Mouse (Mus musculus): ENCODE measurements at regions not wholly inside any gene's neighbourhood (a gene's known extent, or its start where the extent isn't known, plus 50 kb on each side); places are given as distances from the start of the nearest gene placed in this dataset.
A peak's percentile ranks its signal among the peaks of the same experiment; 100 is the strongest.

DNA sequence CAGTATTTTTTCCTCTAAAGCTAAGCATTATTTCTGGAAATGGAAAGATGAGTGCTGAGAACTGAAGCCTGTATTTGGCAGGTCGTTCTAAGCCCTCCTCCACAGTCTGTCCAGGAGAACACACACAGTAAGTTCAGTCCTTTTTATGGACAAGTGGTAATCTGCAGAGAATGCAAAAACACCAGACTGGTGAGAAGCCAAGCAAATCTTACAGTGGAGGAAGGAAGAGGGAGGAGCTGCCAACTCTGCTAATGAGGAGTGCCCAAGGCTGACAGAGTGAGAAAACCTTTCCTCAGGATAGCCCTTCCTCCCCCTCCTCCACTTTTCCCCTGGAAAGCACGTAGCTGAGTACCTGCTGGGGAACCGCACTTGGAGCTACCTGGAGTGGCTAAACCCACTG lies 899.8 kb downstream of the 5730522E02Rik start:
- H3K4me3 ChIP-seq (replicated peaks; ENCODE audit: low read length), result no peak overlapping the region
- no peaks in the 10 kb centered on the region for H3K36me3 ChIP-seq (replicated peaks; ENCODE audit: control insufficient read depth, insufficient read depth)
- H3K9ac ChIP-seq, result no peak overlapping the region
- no peak overlapping the region for H3K4me2 ChIP-seq (replicated peaks)
- H3K27me3 ChIP-seq (ENCODE audit: control insufficient read depth, insufficient read depth, low read length), result no peaks in the 10 kb centered on the region
- H3K9me3 ChIP-seq (ENCODE audit: control insufficient read depth, low read length), result no peaks in the 10 kb centered on the region
- DNase-seq (ENCODE audit: low spot score) (no peak), ATAC-seq (ENCODE audit: low FRiP score) (no peak)
- WGBS, result 69% methylated on average over 3 of the region's 3 CpGs
- no peak overlapping the region for H3K27ac ChIP-seq
- H3K4me1 ChIP-seq (replicated peaks; ENCODE audit: control insufficient read depth, insufficient read depth, low read length), result peaks cover 12% of the 10 kb centered on the region

DNA sequence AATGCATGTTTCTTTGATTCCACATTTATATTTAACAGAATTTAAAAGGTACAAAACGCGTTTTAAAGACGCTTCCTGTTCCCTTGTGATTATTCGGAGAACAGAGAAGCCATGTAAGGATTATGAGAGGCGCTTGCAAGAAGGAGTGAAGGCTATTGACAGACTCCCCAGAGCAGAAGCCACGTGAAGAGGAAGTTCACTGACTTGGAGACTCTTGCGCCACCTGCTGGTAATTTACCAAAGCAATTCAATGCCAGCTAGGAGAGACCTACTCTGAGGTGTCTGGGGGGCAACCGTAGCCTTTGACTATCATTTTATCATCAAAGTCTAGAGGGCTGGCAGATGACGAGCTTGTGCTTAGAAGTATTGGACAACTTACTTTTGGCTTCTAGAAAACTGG lies 909.4 kb downstream of the 5730522E02Rik start:
- no peaks in the 10 kb centered on the region for H3K36me3 ChIP-seq (replicated peaks; ENCODE audit: control insufficient read depth, insufficient read depth)
- WGBS, result 27% methylated on average over 9 of the region's 9 CpGs
- H3K9me3 ChIP-seq (ENCODE audit: control insufficient read depth, low read length), result no peaks in the 10 kb centered on the region
- no peak overlapping the region for H3K4me2 ChIP-seq (replicated peaks)
- H3K27me3 ChIP-seq (ENCODE audit: control insufficient read depth, insufficient read depth, low read length), result no peaks in the 10 kb centered on the region
- H3K4me3 ChIP-seq (replicated peaks; ENCODE audit: low read length), result no peak overlapping the region
- no peaks in the 10 kb centered on the region for H3K4me1 ChIP-seq (replicated peaks; ENCODE audit: control insufficient read depth, insufficient read depth, low read length)
- H3K27ac ChIP-seq, result no peak overlapping the region
- DNase-seq (ENCODE audit: low spot score) (peak; percentile 78), ATAC-seq (ENCODE audit: low FRiP score) (no peak; the same call in 1 of the 2 replicates)
- no peak overlapping the region for H3K9ac ChIP-seq

DNA sequence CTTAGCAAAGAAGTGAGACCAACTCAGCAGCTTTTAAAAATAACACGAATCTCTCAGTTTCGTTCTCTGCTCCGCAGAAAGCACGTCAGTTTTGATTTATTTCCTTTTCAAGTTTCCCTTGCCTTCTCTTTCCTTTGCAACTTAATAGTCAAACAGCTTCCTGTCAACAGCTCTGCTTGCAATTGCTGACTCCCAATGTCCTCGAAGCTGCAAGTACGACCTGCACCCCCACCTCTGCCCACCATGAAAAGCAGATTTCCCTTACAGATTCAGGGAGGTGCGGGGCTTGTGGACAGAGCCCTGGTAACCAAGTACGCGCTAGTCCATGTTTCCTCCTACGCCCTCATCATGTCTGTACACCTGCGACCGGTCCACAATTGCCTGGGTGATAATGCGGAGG lies 922.2 kb downstream of the 5730522E02Rik start:
- no peak for DNase-seq (ENCODE audit: low spot score)

DNA sequence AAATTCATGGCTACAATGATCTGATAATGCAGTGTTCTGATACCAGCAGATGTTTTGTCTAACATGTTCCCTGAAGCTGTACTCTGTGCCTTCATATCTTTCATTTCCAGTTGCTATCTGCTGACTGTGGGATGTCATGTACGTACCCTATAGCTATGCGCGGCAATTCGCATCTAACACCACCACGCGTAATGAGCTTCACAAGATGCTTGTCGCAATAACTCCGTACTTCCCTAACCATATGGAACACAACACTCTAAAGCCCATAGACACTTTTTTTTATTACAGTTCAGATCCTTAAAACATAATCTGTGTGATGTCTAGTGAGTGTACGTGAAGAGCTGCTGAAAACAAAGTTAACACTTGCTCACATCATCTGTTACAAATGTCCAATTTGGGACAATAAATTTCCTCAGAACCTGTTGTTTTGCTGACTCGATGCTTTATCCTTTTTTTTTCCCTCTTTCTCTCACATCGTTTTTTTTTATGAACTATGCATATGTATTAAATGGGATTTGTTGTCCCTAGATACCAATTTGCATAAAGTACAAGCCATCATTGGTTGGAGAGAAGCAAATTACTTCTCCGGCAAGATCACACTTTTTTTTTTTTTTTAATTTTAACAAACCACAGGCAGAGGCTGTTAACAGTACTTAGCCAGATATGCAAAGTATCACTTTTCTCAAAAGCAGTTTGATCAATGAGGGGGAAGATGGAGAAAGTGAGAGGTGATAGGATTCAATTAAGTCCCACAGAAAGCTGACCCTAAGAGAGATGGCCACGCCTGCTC lies 922.9 kb downstream of the 5730522E02Rik start:
- Histone ChIP-seq H3K4me3 (replicated peaks; ENCODE audit: low read length) (no peak overlapping the region), H3K36me3 (replicated peaks; ENCODE audit: control insufficient read depth, insufficient read depth) (no peaks in the 10 kb centered on the region), H3K4me1 (replicated peaks; ENCODE audit: control insufficient read depth, insufficient read depth, low read length) (no peaks in the 10 kb centered on the region), H3K9me3 (ENCODE audit: control insufficient read depth, low read length) (no peaks in the 10 kb centered on the region), H3K27me3 (ENCODE audit: control insufficient read depth, insufficient read depth, low read length) (no peaks in the 10 kb centered on the region), H3K4me2 (replicated peaks) (no peak overlapping the region), H3K27ac (no peak overlapping the region), H3K9ac (no peak overlapping the region)
- 73% methylated on average over 13 of the region's 13 CpGs for WGBS
- no peak for DNase-seq (ENCODE audit: low spot score)
- ATAC-seq (ENCODE audit: low FRiP score), result no peak

More for the DNA sequence above, 922.2 kb downstream of the 5730522E02Rik start:
- H3K27ac ChIP-seq, result no peak overlapping the region
- no peak overlapping the region for H3K4me3 ChIP-seq (replicated peaks; ENCODE audit: low read length)
- no peaks in the 10 kb centered on the region for H3K27me3 ChIP-seq (ENCODE audit: control insufficient read depth, insufficient read depth, low read length)
- WGBS, result 77% methylated on average over 13 of the region's 13 CpGs
- H3K4me2 ChIP-seq (replicated peaks), result no peak overlapping the region
- no peaks in the 10 kb centered on the region for H3K9me3 ChIP-seq (ENCODE audit: control insufficient read depth, low read length)
- no peaks in the 10 kb centered on the region for H3K36me3 ChIP-seq (replicated peaks; ENCODE audit: control insufficient read depth, insufficient read depth)
- H3K4me1 ChIP-seq (replicated peaks; ENCODE audit: control insufficient read depth, insufficient read depth, low read length), result no peaks in the 10 kb centered on the region
- no peak overlapping the region for H3K9ac ChIP-seq
- ATAC-seq (ENCODE audit: low FRiP score), result no peak

DNA sequence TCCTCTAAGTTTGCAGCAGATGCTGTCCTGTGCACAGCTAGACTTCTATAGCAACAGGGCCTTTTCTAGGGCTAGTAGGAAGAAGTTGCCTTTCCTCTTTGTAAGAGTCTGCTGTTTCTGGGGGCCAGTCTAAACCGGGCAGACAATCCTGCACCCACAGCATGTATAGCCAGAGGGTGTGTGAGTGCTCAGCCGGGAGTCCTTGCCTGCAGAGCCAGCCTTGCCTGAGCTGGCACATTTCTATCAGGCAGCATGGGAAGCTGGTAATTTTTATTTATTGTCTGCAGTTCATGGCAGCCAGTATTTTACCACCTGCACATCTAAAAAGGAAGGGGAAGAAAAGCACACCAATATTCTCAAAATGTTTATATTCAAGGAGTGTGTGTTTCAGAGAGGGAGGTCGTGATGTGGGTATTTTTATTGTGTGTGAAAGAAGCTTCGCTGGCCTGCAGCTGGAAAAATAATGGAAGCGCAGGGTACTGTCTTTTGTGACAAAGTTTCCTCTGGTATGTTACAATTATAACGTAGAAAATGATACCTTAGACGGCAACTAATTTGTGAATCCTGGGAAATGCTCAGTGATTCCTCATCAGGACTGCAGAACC lies 940.5 kb downstream of the 5730522E02Rik start:
- 12% methylated on average over 7 of the region's 7 CpGs for WGBS
- Histone ChIP-seq H3K4me3 (replicated peaks; ENCODE audit: low read length) (no peak overlapping the region), H3K9me3 (ENCODE audit: control insufficient read depth, low read length) (0 out of 2 replicates have a peak, but pooled peaks cover 5% of the 10 kb centered on the region), H3K4me2 (replicated peaks) (0 out of 2 replicates have a peak overlapping the region, but pooled peaks have one; percentile 10), H3K27me3 (ENCODE audit: control insufficient read depth, insufficient read depth, low read length) (no peaks in the 10 kb centered on the region), H3K9ac (no peak overlapping the region), H3K36me3 (replicated peaks; ENCODE audit: control insufficient read depth, insufficient read depth) (no peaks in the 10 kb centered on the region), H3K27ac (no peak overlapping the region), H3K4me1 (replicated peaks; ENCODE audit: control insufficient read depth, insufficient read depth, low read length) (peaks cover 8% of the 10 kb centered on the region; the same call in 1 of the 2 replicates)
- DNase-seq (ENCODE audit: low spot score) (no peak), ATAC-seq (ENCODE audit: low FRiP score) (no peak)

DNA sequence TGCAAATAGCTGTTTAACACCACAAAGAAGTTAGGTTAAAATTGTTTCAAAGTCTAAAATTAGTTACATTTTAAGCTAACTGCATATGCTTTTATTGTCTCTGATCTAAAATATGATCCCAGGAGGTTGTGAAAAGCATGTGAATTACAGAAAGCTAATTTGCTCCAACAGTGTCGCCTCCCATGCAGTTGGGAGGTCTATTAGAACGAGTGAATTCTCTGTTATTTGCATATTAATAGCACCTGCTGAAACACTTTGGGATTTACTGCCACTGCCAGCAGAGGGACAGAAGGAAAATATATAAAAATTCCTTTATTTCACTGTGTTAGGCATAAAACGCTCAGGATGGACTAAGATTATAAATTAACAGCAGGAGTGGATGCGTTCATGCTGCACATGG lies 947.7 kb downstream of the 5730522E02Rik start:
- H3K36me3 ChIP-seq (replicated peaks; ENCODE audit: control insufficient read depth, insufficient read depth), result no peaks in the 10 kb centered on the region
- no peak overlapping the region for H3K9ac ChIP-seq
- H3K4me1 ChIP-seq (replicated peaks; ENCODE audit: control insufficient read depth, insufficient read depth, low read length), result no peaks in the 10 kb centered on the region
- H3K27ac ChIP-seq, result no peak overlapping the region
- H3K9me3 ChIP-seq (ENCODE audit: control insufficient read depth, low read length), result 0 out of 2 replicates have a peak, but pooled peaks cover 5% of the 10 kb centered on the region
- H3K27me3 ChIP-seq (ENCODE audit: control insufficient read depth, insufficient read depth, low read length), result no peaks in the 10 kb centered on the region
- DNase-seq (ENCODE audit: low spot score), result peak; percentile 23
- H3K4me3 ChIP-seq (replicated peaks; ENCODE audit: low read length), result no peak overlapping the region
- 23% methylated on average over 4 of the region's 4 CpGs for WGBS
- ATAC-seq (ENCODE audit: low FRiP score), result no peak
- H3K4me2 ChIP-seq (replicated peaks), result no peak overlapping the region

DNA sequence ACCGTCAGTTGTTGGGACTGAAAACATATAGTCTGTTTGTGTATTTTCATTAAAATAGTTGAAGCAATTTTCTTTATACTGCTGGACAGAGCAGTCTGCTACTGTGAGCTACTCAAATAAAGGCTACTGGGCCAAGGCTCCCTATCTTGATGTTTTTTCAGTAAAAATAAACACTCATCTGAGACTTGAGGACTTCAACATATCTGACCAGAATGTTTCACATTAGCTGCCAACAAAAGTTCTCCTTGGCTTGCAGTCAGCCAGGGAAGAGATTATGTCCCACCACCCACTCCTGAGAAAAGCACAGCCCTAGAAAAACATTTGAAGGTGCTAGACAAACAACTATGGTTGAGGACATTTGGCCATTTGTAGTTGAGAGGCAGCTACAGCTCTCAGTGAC lies 950.9 kb downstream of the 5730522E02Rik start:
- DNase-seq (ENCODE audit: low spot score), result peak; percentile 22
- Histone ChIP-seq H3K9me3 (ENCODE audit: control insufficient read depth, low read length) (no peaks in the 10 kb centered on the region), H3K4me2 (replicated peaks) (no peak overlapping the region), H3K4me3 (replicated peaks; ENCODE audit: low read length) (no peak overlapping the region), H3K27me3 (ENCODE audit: control insufficient read depth, insufficient read depth, low read length) (no peaks in the 10 kb centered on the region), H3K27ac (no peak overlapping the region), H3K4me1 (replicated peaks; ENCODE audit: control insufficient read depth, insufficient read depth, low read length) (no peaks in the 10 kb centered on the region), H3K9ac (no peak overlapping the region), H3K36me3 (replicated peaks; ENCODE audit: control insufficient read depth, insufficient read depth) (no peaks in the 10 kb centered on the region)
- ATAC-seq (ENCODE audit: low FRiP score), result no peak
- WGBS, result 95% methylated on average over 1 of the region's 1 CpGs

DNA sequence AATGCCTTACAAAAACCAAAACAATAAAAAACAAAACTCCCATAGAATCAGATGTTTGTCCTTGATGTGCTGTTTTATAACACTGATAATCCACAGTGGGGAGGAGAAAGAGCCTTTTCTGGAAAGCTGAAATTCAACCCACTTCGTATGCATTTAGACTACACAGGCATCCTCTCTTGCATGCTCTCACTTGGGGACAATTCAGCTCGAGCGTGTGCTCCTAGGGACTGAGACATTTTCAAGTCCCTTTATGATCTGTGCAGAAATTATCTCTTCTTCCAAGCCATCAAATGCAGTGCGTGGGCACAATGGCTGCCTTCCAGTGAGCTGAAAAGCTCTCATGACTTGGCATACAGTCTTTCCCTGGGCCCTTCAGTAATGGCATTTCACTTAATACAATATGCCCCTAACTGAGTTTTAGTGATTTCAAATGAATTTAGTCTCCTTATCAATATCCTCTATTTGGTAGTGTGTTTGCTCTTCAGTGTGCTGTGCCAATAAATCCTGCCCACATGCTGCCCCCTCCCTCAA lies 977.1 kb downstream of the 5730522E02Rik start:
- no peaks in the 10 kb centered on the region for H3K27me3 ChIP-seq (ENCODE audit: control insufficient read depth, insufficient read depth, low read length)
- ATAC-seq (ENCODE audit: low FRiP score) (no peak; the same call in 1 of the 2 replicates), DNase-seq (ENCODE audit: low spot score) (peak; percentile 30)
- H3K9ac ChIP-seq, result no peak overlapping the region
- H3K9me3 ChIP-seq (ENCODE audit: control insufficient read depth, low read length), result no peaks in the 10 kb centered on the region
- H3K4me1 ChIP-seq (replicated peaks; ENCODE audit: control insufficient read depth, insufficient read depth, low read length), result no peaks in the 10 kb centered on the region
- 59% methylated on average over 4 of the region's 4 CpGs for WGBS
- no peak overlapping the region for H3K27ac ChIP-seq
- H3K36me3 ChIP-seq (replicated peaks; ENCODE audit: control insufficient read depth, insufficient read depth), result no peaks in the 10 kb centered on the region
- no peak overlapping the region for H3K4me3 ChIP-seq (replicated peaks; ENCODE audit: low read length)
- H3K4me2 ChIP-seq (replicated peaks), result no peak overlapping the region

Measured in hindbrain, embryonic 14.5 days (tissue).